Mouse (Mus musculus) liver, embryonic 14.5 days (tissue): ENCODE measurements around the gene Gm9736.
"Not testable (repeated sequence)": the region's sequence is repeated elsewhere in the genome, so short reads cannot be mapped to it uniquely, and the experiment has no call there.

Experiments
- CTCF ChIP-seq: IDR thresholded peaks from 2 replicates; pipeline ENCODE4 v1.5.1; 2016; ENCODE audit warnings: antibody characterized with exemption, low read depth, control low read depth
- EP300 ChIP-seq: IDR thresholded peaks from 2 replicates; pipeline ENCODE4 v1.6.1; 2016; ENCODE audit warnings: antibody characterized with exemption, low read depth

DNA sequence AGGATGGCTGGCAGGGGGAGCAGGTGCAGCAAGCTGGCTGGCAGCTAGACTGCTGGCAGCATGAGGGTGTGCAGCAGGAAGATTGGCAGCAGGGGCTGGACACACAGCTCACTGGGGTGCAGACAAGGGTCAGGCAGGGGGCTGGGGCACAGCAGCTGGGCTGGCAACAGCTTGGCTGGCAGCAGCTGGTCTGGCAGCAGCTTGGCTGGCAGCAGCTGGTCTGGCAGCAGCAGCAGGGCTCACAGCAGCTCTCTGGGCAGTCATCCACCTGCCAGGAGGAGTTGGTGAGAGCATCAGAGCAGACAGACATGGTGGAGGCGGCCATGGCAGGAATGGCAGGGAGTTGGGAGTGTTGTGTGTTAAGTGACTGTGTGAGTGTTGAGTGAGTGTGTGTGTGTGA is 36.7 kb upstream of the Gm9736 start, which contains the start of gene Gm7137:
- TF ChIP-seq EP300, CTCF: not testable (repeated sequence)
